10 mouse cellular contexts compared by ENCODE assay signal in genomic region chr16:44507027-44507929, GRCm38 (mm10). TPM values are rescaled to one million over a fixed set of nuclear protein-coding genes. Genes with fewer than 3 reads are reported as not detected.
DNase-seq lines count a peak whose midpoint lies in the region; ATAC-seq and TF ChIP-seq lines count a peak whose summit lies in the region.
"Had no signal": no experiment of that assay in that cellular context is flagged by ENCODE, and none has a peak within 500 bp of the region (broad histone marks: within the 10 kb centered on the region; RNA-seq: fewer than 3 reads in every experiment).

No protein-coding gene starts in this region.

- TF ChIP-seq CTCF in kidney, adult 2 months (conservative IDR thresholded peaks at IDR 0.05; ENCODE audit: insufficient read depth, insufficient read length, low read depth, low read length) = no peak

- DNase-seq in kidney, adult 2 months = no peak
- DNase-seq in forebrain, embryonic 11.5 days (ENCODE audit: low spot score) = no peak
- peak; percentile 46 for DNase-seq in limb, embryonic 10.5 days (ENCODE audit: low spot score)
- DNase-seq in adipocyte (ENCODE audit: low spot score) = no peak
- DNase-seq in natural killer cell, adult 2 months (ENCODE audit: low spot score in 2 of 2) = no peak
- DNase-seq: kidney, adult 9 months; right cerebral cortex, postnatal 14 days had no signal

- peak; percentile 56; the same call in 1 of the 2 replicates for ATAC-seq in kidney, embryonic 16.5 days (ENCODE audit: low FRiP score, low TSS enrichment)
- ATAC-seq in forebrain, embryonic 11.5 days (replicated peaks; ENCODE audit: low FRiP score) = 0 out of 2 replicates have a peak, but pooled peaks have one; percentile 10
- peak; percentile 69; the same call in 1 of the 2 replicates for ATAC-seq in midbrain, embryonic 16.5 days
- no peak for ATAC-seq in intestine, embryonic 16.5 days

- H3K27me3 ChIP-seq in kidney, embryonic 16.5 days (ENCODE audit: insufficient read depth, low read length) = no peaks in the 10 kb centered on the region
- H3K27me3 ChIP-seq in kidney, adult 2 months (replicated peaks; ENCODE audit: control insufficient read depth, insufficient read depth, low read length) = no peaks in the 10 kb centered on the region
- H3K27me3 ChIP-seq in forebrain, embryonic 11.5 days (ENCODE audit: control insufficient read depth, insufficient read depth, low read length) = no peaks in the 10 kb centered on the region
- H3K27me3 ChIP-seq in limb, embryonic 10.5 days (ENCODE audit: low read depth, poor library complexity, severe bottlenecking) = no peaks in the 10 kb centered on the region
- H3K27me3 ChIP-seq in midbrain, embryonic 16.5 days (ENCODE audit: control insufficient read depth, insufficient read depth, low read depth, low read length) = no peaks in the 10 kb centered on the region
- no peaks in the 10 kb centered on the region for H3K27me3 ChIP-seq in intestine, embryonic 16.5 days (replicated peaks; ENCODE audit: control insufficient read depth, insufficient read depth, low read length)

- H3K4me3 ChIP-seq in kidney, embryonic 16.5 days (ENCODE audit: low read length) = no peak overlapping the region
- H3K4me3 ChIP-seq in kidney, adult 2 months (ENCODE audit: insufficient read depth, low read depth, low read length) = no peak overlapping the region
- H3K4me3 ChIP-seq in forebrain, embryonic 11.5 days (ENCODE audit: low read depth, low read length) = no peak overlapping the region
- H3K4me3 ChIP-seq in limb, embryonic 10.5 days = no peak overlapping the region
- no peak overlapping the region for H3K4me3 ChIP-seq in midbrain, embryonic 16.5 days (ENCODE audit: low read depth, low read length)
- H3K4me3 ChIP-seq in intestine, embryonic 16.5 days (ENCODE audit: low read length) = no peak overlapping the region

- peaks cover 52% of the 10 kb centered on the region for H3K36me3 ChIP-seq in kidney, embryonic 16.5 days (ENCODE audit: insufficient read depth, low read length)
- no peaks in the 10 kb centered on the region for H3K36me3 ChIP-seq in kidney, adult 2 months (ENCODE audit: control insufficient read depth, insufficient read depth, low read length)
- peaks cover 18% of the 10 kb centered on the region for H3K36me3 ChIP-seq in forebrain, embryonic 11.5 days (ENCODE audit: control insufficient read depth, insufficient read depth, low read length)
- peaks cover 94% of the 10 kb centered on the region for H3K36me3 ChIP-seq in limb, embryonic 10.5 days
- H3K36me3 ChIP-seq in midbrain, embryonic 16.5 days (ENCODE audit: control insufficient read depth, insufficient read depth, low read length) = no peaks in the 10 kb centered on the region
- 0 out of 2 replicates have a peak, but pooled peaks cover 3% of the 10 kb centered on the region for H3K36me3 ChIP-seq in intestine, embryonic 16.5 days (ENCODE audit: control insufficient read depth, insufficient read depth, low read length)

- H3K9ac ChIP-seq in kidney, embryonic 16.5 days (replicated peaks; ENCODE audit: low read length) = no peak overlapping the region
- no peak overlapping the region for H3K9ac ChIP-seq in forebrain, embryonic 11.5 days (ENCODE audit: low read length)
- no peak overlapping the region for H3K9ac ChIP-seq in midbrain, embryonic 16.5 days (ENCODE audit: low read depth, low read length)
- no peak overlapping the region for H3K9ac ChIP-seq in intestine, embryonic 16.5 days (ENCODE audit: low read depth, low read length)

- 45% methylated on average over 10 of the region's 10 CpGs for WGBS in kidney, embryonic 16.5 days
- WGBS in kidney, adult 2 months = 60% methylated on average over 10 of the region's 10 CpGs
- 77% methylated on average over 10 of the region's 10 CpGs for WGBS in forebrain, embryonic 11.5 days
- 46% methylated on average over 10 of the region's 10 CpGs for WGBS in limb, embryonic 10.5 days
- 61% methylated on average over 10 of the region's 10 CpGs for WGBS in midbrain, embryonic 16.5 days
- WGBS in intestine, embryonic 16.5 days = 76% methylated on average over 10 of the region's 10 CpGs

- 0 out of 2 replicates have a peak, but pooled peaks cover 8% of the 10 kb centered on the region for H3K4me1 ChIP-seq in kidney, embryonic 16.5 days (ENCODE audit: insufficient read depth, low read length)
- H3K4me1 ChIP-seq in kidney, adult 2 months (ENCODE audit: control insufficient read depth, insufficient read depth, low read length) = no peaks in the 10 kb centered on the region
- H3K4me1 ChIP-seq in forebrain, embryonic 11.5 days (replicated peaks; ENCODE audit: control insufficient read depth, insufficient read depth, low read length) = no peaks in the 10 kb centered on the region
- H3K4me1 ChIP-seq in limb, embryonic 10.5 days = peaks cover 31% of the 10 kb centered on the region
- H3K4me1 ChIP-seq in midbrain, embryonic 16.5 days (ENCODE audit: control insufficient read depth, insufficient read depth, low read length) = 0 out of 2 replicates have a peak, but pooled peaks cover 2% of the 10 kb centered on the region
- H3K4me1 ChIP-seq in intestine, embryonic 16.5 days (ENCODE audit: control insufficient read depth, insufficient read depth, low read length) = 0 out of 2 replicates have a peak, but pooled peaks cover 6% of the 10 kb centered on the region

- H3K9me3 ChIP-seq in kidney, embryonic 16.5 days (ENCODE audit: low read length) = peaks cover 12% of the 10 kb centered on the region
- H3K9me3 ChIP-seq in forebrain, embryonic 11.5 days (ENCODE audit: control insufficient read depth, low read length) = no peaks in the 10 kb centered on the region; the same call in 1 of the 2 replicates
- H3K9me3 ChIP-seq in limb, embryonic 10.5 days (replicated peaks) = no peaks in the 10 kb centered on the region
- no peaks in the 10 kb centered on the region for H3K9me3 ChIP-seq in midbrain, embryonic 16.5 days (replicated peaks; ENCODE audit: control insufficient read depth, low read length, poor library complexity, severe bottlenecking)
- no peaks in the 10 kb centered on the region for H3K9me3 ChIP-seq in intestine, embryonic 16.5 days (ENCODE audit: control insufficient read depth, low read length)

- no peak overlapping the region for H3K4me2 ChIP-seq in kidney, embryonic 16.5 days (replicated peaks; ENCODE audit: low read depth, low read length)
- H3K4me2 ChIP-seq in forebrain, embryonic 11.5 days (ENCODE audit: low read depth, low read length, severe bottlenecking) = no peak overlapping the region
- H3K4me2 ChIP-seq in midbrain, embryonic 16.5 days (ENCODE audit: low read length) = no peak overlapping the region
- H3K4me2 ChIP-seq in intestine, embryonic 16.5 days (ENCODE audit: low read depth, low read length) = no peak overlapping the region

- no peak overlapping the region for H3K27ac ChIP-seq in kidney, embryonic 16.5 days (ENCODE audit: low read length)
- no peak overlapping the region for H3K27ac ChIP-seq in kidney, adult 2 months (ENCODE audit: insufficient read depth, low read depth, low read length)
- H3K27ac ChIP-seq in forebrain, embryonic 11.5 days (ENCODE audit: low read depth, low read length) = no peak overlapping the region
- peak overlapping the region; percentile 70 for H3K27ac ChIP-seq in limb, embryonic 10.5 days
- H3K27ac ChIP-seq in midbrain, embryonic 16.5 days (ENCODE audit: low read length) = peak overlapping the region; percentile 29; the same call in 1 of the 2 replicates
- H3K27ac ChIP-seq in intestine, embryonic 16.5 days (ENCODE audit: low read length) = no peak overlapping the region

- no peak for TF ChIP-seq POLR2A in kidney, adult 2 months (IDR thresholded peaks at IDR 0.05; ENCODE audit: low read depth, low read length)

RNA-seq across cellular contexts. Expression of gene Boc, which starts 51.4 kb away (rescaled TPM):
- polyA plus RNA-seq in kidney, embryonic 16.5 days (2015; fragmentation: Nextera tagmentation; extraction: Ambion mirVana) = 23.2 and 24.0 TPM in 2 replicates
- 8.5 and 8.8 TPM in 2 replicates for polyA plus RNA-seq in kidney, adult 2 months (2012; rRNA removed)
- 35.6 and 35.9 TPM in 2 replicates for polyA plus RNA-seq in forebrain, embryonic 11.5 days (2014; fragmentation: Nextera tagmentation; extraction: Ambion mirVana)
- 20.0 and 38.3 TPM in 2 replicates for polyA plus RNA-seq in limb, embryonic 10.5 days (2016; fragmentation: Nextera tagmentation; extraction: Ambion mirVana)
- 7.3 and 10.5 TPM in 2 replicates for polyA plus RNA-seq in midbrain, embryonic 16.5 days (2015; fragmentation: Nextera tagmentation; extraction: Ambion mirVana)
- polyA plus RNA-seq in intestine, embryonic 16.5 days (2015; fragmentation: Nextera tagmentation; extraction: Ambion mirVana) = 8.3 and 8.8 TPM in 2 replicates

Comparison
In these comparisons a context has a peak if more than half of its experiments do, and no peak if none do; other contexts are left out.
1. H3K27ac ChIP-seq: peak in limb, embryonic 10.5 days (single experiment) and midbrain, embryonic 16.5 days (single experiment); none in kidney, embryonic 16.5 days (single experiment), kidney, adult 2 months (single experiment), forebrain, embryonic 11.5 days (single experiment) and intestine, embryonic 16.5 days (single experiment).